Mouse (Mus musculus): ENCODE results near the gene Tnrc6c.

- TF ChIP-seq CTCF (IDR thresholded peaks at IDR 0.05; ENCODE audit: low read depth, low read length) = no peak
- no peak for TF ChIP-seq POLR2A (IDR thresholded peaks at IDR 0.05; ENCODE audit: borderline replicate concordance, low read depth, low read length)
Measured at GRCm38 (mm10) chr11:117713375-117713774, 59.3 kb downstream of the Tnrc6c start.

All from bone marrow macrophage, adult 2 months (primary cell).